Mouse (Mus musculus) cerebral cortex, adult 2 months (tissue): ENCODE data around the gene Med19.

Experiments
- WGBS: fragments of 180-500 bp; shearing (Covaris S2); methylation state at CpG from one replicate; pipeline ENCODE4 v1.1.7; 2018; 5-methylcytosine and 5-hydroxymethylcytosine counted together

The Med19 gene

DNA sequence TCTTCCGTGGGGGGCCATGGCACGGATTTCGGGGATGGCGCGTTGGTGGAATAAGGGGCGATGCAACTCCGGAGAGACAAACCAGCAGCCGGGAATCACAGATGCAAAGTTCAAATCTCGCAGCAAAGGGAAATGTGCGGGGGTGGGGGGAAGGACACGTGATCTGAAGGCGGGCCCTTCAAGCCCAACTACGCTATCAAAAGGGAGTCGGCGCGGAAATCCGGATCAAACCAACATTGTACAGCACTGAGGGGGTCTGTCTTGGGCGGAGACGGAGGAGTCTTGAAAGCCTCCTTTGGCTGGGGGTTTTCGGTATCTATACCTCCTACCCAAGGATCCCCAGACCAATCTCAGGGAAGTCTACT is 7.7 kb upstream of the Med19 start, which contains the start of gene Selenoh:
TSS of gene Selenoh (minus strand) at position 202 of the 365 bp plus-strand sequence.
- WGBS = under 1% methylated on average over 20 of the region's 20 CpGs

DNA sequence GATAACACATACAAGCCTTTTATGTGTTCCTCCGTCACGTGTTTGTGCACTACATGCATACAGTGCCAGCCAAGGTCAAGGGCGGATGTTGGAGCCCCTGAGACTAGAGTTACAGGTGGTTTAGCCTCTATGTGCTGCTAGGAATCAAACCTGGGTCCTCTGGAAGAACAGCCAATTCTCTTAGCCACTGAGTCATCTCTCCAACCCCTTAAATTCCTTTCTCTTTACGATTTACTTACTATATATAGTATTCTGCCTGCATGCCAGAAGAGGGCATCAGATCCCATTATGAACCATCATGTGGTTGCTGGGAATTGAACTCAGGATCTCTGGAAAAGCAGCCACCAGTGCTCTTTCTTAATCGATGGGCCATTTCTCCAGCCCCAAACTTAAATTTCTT is 6.7 kb upstream of the Med19 start:
- WGBS = 43% methylated on average over 4 of the region's 5 CpGs

GRCm38 (mm10) chr2:84677270-84677967 is 783 bp upstream of the Med19 start:
- WGBS = 7% methylated on average over 22 of the region's 22 CpGs

DNA sequence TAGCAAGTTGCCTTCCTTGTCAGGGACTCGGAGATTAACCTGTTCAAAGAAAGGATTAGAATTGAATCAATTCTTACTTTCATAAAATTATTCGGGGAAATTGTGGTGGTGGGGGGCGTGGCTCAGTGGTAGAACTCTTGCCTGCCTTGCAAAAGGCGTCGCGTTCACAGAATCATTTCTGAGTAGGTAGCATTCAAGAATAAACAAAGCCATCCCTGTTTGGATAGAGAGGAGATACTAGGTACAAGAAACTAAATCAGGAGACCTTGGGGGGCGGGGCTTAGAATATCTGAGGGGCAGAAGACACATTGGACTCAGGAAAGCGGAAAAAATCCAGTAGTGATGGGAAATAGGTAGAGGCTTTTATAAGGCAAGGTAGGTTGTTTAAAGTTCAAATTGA is 814 bp downstream of the Med19 start, which contains the start of gene Tmx2:
TSS of gene Tmx2 (minus strand) at position 125 of the 400 bp plus-strand sequence.
- WGBS = 13% methylated on average over 8 of the region's 8 CpGs

DNA sequence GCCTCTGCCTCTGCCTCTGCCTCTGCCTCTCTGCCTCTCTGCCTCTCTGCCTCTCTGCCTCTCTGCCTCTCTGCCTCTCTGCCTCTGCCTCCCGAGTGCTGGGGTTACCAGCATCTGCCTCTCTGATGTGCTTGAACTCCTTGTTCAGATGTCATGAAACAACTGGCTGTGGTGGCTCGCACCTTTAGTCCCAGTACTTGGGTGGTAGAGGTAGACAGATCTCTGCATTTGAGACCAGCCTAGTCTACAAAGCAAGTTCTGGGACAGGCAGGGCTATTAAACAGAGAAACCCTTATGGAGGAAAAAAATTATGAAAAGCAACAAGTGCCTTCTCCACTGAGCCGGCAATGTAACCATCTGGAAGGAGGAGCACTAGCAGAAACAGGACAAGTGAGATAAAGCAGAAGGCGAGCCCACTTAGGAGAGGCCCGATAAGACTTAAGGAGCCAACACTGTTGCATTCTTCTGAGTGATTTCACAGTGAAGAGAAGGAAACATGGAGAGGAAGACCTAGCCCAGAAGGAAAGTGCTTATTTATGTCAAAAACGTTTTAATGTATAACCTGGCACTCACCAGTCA is 4.5 kb downstream of the Med19 start:
- 65% methylated on average over 6 of the region's 6 CpGs for WGBS

GRCm38 (mm10) chr2:84688080-84688844 is 10.1 kb downstream of the Med19 start:
- 73% methylated on average over 2 of the region's 2 CpGs for WGBS

GRCm38 (mm10) chr2:84690050-84690449 is 11.8 kb downstream of the Med19 start:
- 60% methylated on average over 12 of the region's 12 CpGs for WGBS

- 85% methylated on average over 5 of the region's 5 CpGs for WGBS
Observed at GRCm38 (mm10) chr2:84695007-84695695, 16.9 kb downstream of the Med19 start.

DNA sequence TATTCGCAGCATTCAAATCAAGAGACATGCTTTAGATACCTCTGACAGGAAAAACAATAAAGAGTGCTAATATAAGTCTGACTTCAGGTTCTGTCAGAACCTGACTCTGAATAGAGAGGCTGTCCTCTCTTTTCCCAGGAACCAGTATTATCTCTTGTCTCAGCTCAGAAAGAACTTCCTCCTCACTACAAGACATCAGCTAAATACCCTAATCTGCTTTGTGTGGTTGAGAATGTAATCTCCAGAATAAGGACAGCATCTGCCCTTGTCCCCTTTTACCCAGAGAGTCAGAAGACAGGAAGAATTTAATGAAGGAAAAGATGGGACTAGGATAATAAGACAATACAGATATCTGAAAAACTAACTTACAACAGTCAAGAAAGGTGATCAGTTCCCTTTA is 25.3 kb downstream of the Med19 start:
- WGBS = 86% methylated on average over 1 of the region's 1 CpGs

GRCm38 (mm10) chr2:84704329-84704728 is 26.1 kb downstream of the Med19 start:
- WGBS = 77% methylated on average over 5 of the region's 5 CpGs

- WGBS = 79% methylated on average over 1 of the region's 1 CpGs
Observed at GRCm38 (mm10) chr2:84705295-84705694, 27.1 kb downstream of the Med19 start.

GRCm38 (mm10) chr2:84707523-84707922 is 29.3 kb downstream of the Med19 start:
- 53% methylated on average over 1 of the region's 1 CpGs for WGBS

- 84% methylated on average over 2 of the region's 2 CpGs for WGBS
Observed at GRCm38 (mm10) chr2:84711898-84712297, 33.7 kb downstream of the Med19 start.

DNA sequence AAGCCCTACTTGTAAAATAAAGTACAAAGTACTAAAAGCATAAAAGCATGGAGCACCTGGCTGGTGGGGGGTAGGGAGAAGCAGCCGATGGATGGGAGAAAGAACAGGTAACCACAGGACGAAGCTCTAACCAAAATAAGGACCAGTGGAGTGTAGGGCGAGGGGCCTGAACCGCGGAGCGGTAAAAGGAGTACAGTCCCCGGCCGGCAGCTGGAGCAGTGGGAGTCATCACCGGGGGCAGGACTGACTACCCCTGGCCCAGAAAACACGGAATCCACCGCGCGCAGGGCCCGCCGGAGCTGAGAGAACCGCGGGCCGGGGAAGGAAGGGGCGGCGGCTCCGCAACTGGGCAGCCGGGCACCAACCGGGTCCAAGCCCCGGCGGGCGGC is 36.2 kb downstream of the Med19 start:
- WGBS = under 1% methylated on average over 25 of the region's 26 CpGs

DNA sequence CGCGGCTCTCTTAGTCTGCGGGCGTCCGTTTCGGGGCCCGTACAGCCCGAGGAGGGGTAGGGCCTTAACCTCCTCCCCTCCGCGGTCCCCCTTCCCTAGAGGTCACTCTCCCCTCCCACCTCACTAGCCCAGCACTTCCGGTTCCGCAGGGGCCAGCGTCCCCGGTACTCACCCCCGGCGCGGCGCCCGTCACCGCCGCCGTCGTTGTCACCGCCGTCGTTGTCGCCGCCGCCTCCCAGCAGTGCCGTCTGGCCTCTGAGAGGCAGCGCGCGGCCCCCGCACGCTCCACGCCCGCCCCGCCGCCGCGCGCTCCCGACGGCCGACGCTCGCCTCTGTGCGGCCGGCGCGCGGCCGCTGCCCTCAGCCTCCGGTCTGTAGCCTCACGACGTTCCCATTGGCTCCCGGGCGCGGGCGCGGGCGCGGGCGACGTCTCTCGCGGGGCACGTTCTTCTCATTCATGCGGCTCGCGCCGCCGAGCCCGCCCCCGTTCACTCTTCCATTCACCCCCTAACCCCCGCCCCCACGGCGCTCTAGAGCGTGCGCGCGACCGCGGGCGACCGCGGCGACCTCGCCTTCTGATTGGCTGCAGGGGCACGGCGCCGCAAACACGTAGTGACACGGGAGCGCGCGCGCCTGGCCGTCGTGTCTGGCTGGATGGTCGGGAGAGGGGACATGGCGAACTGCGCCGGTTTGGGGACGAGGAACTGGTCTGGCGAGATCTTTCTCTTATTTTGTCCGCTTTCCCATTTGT is 36.8 kb downstream of the Med19 start, which contains the start of gene Zdhhc5:
TSS of gene Zdhhc5 (minus strand) at position 370 of the 751 bp plus-strand sequence.
- 1% methylated on average over 107 of the region's 107 CpGs for WGBS

DNA sequence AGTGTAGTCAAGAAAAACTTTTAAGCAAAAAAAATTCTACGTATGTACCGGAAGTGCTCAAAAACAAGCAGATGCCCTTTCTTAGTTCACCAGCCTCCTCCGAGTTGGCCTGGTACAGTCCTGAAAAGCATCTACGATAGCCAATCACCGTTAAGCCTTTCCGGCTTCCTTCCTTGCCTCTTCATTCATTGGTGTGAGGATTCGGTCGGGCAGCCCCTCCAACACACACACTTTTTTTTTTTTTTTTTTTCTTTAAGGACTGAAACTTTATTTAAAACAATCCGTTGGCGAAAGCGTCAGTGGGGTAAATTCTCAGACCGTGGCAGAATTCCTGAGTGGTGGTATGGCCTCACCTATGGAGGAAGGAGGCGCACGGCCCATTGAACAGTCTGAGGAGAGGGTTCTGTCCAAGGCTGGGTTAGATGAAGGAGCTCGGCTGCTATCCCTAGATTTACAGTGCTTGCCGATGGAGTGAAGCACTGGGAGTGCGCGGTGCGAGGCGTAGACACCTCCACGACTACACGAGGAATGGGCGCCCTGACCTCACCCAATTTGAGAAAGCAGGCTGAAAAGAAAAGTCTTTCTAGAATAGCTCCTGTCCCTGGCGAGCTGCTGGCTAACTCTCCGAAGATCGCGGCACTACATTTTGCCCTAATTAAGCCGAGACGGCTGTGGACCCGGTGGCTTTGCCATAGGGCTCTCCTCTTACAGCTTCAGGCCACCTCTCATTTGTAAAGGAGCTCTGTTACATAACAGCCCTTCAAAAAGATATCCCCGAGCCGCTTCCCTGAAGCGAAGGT is 37.6 kb downstream of the Med19 start:
- under 1% methylated on average over 33 of the region's 33 CpGs for WGBS

DNA sequence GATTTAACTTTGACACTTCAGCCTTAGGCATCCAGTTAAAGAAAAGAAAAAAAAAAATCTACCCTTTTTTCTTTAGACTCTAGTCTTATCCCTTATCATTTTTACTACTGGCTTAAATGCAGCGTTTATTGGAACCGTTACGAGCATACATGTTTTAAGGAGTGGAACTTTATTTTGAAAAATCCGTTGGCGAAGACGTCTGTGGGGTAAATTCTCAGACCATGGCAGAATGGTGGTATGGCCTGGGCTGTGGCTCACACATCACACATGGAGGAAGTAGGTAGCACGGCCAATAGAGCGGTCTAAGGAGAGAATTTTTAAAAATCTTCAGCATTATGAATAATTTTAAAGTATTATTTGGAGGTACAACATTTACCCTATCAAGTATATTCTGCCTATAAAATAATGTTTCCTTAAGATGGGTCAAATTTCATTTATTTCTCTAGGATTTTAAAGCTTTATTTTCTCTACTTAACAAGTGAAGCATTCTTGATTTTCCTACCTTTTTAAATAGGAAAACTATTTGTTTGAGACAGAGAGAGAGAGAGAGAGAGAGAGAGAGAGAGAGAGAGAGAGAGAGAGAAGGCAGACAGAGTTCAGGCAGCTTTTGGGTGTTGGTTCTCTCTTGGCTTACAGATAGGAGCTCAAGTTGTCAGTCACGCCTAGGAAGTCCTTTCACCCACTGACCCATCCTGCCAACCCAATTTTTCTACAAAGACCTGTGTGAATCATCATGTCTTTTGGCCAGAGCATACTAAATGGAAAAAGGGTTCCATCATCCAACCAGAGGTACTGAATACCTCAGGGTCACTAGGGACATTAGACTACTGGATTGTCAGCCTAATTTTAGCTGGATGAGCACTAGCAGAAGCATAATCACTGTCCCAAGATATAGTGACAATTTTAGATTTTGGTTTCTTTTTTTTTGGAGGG is 38.5 kb downstream of the Med19 start:
- 19% methylated on average over 9 of the region's 9 CpGs for WGBS

DNA sequence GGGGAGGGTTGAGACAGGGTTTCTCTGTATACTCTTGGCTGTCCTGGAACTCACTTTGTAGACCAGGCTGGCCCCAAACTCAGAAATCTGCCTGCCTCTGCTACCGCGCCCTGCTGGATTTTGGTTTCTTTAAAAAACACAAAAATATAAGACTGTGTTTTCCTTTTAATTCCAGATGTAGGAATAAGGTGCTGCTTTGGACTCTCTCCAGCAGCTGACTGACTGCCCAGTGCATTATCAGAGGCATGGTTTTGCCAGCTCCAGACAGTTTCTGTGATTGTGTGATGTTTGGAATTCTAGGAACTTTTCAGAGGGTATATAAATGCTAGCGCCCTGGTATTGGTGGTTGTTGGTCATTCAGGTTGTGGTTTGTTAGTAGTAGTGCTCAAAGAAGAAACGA is 39.2 kb downstream of the Med19 start:
- 96% methylated on average over 4 of the region's 4 CpGs for WGBS

DNA sequence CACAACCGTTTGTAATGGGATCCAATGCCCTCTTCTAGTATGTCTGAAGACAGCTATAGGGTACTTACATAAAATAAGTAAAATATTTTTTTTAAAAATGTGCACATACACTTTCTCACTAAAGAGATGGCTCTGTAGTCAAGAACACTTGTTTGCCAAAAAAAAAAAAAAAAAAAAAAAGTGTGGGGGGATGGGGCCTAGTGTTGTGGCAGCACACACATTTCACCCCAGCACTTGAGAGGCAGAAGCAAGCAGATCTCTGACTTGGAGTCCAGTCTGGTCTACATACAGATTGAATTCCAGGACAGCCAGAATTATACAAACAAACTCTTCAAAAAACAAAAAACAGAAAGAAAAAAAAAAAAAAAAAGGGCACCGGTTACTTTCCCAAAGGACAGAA is 42.5 kb downstream of the Med19 start:
- WGBS = 86% methylated on average over 2 of the region's 2 CpGs
